Mouse (Mus musculus) limb, embryonic 11.5 days (tissue): ENCODE measurements around the gene Dcun1d5. TPM values are rescaled to one million over a fixed set of nuclear protein-coding genes. Genes with fewer than 3 reads are reported as not detected.

Source experiments
- polyA plus RNA-seq: library from polyadenylated mRNA; unstranded; fragments of >200 nt; fragmentation: Nextera tagmentation; extraction: Ambion mirVana; gene quantifications from 2 replicates; pipeline ENCODE4 v1.2.1, GENCODE M21; 2014

Gene Dcun1d5
- polyA plus RNA-seq, 1 experiment from 2014 or later: 152 TPM

Other genes with a start within 250 kb of the Dcun1d5 start
- gene Dync2h1, start 74 bp upstream of the Dcun1d5 start, polyA plus RNA-seq: 22.6 and 23.0 TPM in 2 replicates
- not detected in 2 replicates for gene Mmp13, start 88.0 kb downstream of the Dcun1d5 start, polyA plus RNA-seq
- gene Mmp12, start 159.9 kb downstream of the Dcun1d5 start, polyA plus RNA-seq: not detected in 2 replicates
- gene Mmp1b, start 203.5 kb downstream of the Dcun1d5 start, polyA plus RNA-seq: not detected in 2 replicates